Mouse (Mus musculus) small intestine, adult 2 months (tissue): ENCODE measurements around the gene 1700025C18Rik. TPM values are rescaled to one million over a fixed set of nuclear protein-coding genes. Genes with fewer than 3 reads are reported as not detected.

ENCODE experiments used
- H3K27ac ChIP-seq: fragments of 200-500 bp; 2 replicates; pipeline ENCODE4 v1.5.1; 2012; ENCODE audit warnings: low read depth, low read length, control low read depth, inconsistent platforms; ENCODE audit not compliant: insufficient read depth
- H3K27me3 ChIP-seq: fragments of 200-500 bp; 2 replicates; pipeline ENCODE4 v1.6.1; 2012; ENCODE audit warnings: mild to moderate bottlenecking, moderate library complexity, low read length, inconsistent platforms; ENCODE audit not compliant: control insufficient read depth, insufficient read depth
- H3K36me3 ChIP-seq: fragments of 200-500 bp; 2 replicates; pipeline ENCODE4 v1.6.1; 2012; ENCODE audit warnings: mild to moderate bottlenecking, low read length, control low read depth, inconsistent platforms; ENCODE audit not compliant: control insufficient read depth, insufficient read depth
- H3K4me1 ChIP-seq: fragments of 200-500 bp; 2 replicates; pipeline ENCODE4 v1.6.1; 2012; ENCODE audit warnings: low read length, inconsistent platforms, mixed read lengths; ENCODE audit not compliant: control insufficient read depth, insufficient read depth, insufficient read length
- H3K4me3 ChIP-seq: fragments of 200-500 bp; 2 replicates; pipeline ENCODE4 v1.5.1; 2012; ENCODE audit warnings: low read depth, mild to moderate bottlenecking, control low read depth, inconsistent platforms, low read length, moderate library complexity
- CTCF ChIP-seq: fragments of 200-500 bp; IDR thresholded peaks from 2 replicates; pipeline ENCODE4 v1.5.1; 2012; ENCODE audit warnings: low read depth, mild to moderate bottlenecking, control low read depth, inconsistent platforms, low read length, moderate library complexity, mixed read lengths; ENCODE audit not compliant: insufficient replicate concordance, insufficient read length; ENCODE audit errors: extremely low read depth
- POLR2A ChIP-seq: fragments of 200-500 bp; IDR thresholded peaks from 2 replicates; pipeline ENCODE4 v1.6.1; 2012; ENCODE audit warnings: low read depth, mild to moderate bottlenecking, control low read depth, inconsistent platforms, low read length, moderate library complexity
- WGBS: fragments of 180-500 bp; shearing (Covaris S2); methylation state at CpG from one replicate; pipeline ENCODE4 v1.1.7; 2018; 5-methylcytosine and 5-hydroxymethylcytosine counted together
- polyA plus RNA-seq: library from polyadenylated mRNA; depleted of rRNA; stranded (reverse); fragments of >200 nt; gene quantifications from 2 replicates; pipeline ENCODE4 v1.2.3, GENCODE M21; 2012

1700025C18Rik gene
- polyA plus RNA-seq, 1 experiment = not detected

DNA sequence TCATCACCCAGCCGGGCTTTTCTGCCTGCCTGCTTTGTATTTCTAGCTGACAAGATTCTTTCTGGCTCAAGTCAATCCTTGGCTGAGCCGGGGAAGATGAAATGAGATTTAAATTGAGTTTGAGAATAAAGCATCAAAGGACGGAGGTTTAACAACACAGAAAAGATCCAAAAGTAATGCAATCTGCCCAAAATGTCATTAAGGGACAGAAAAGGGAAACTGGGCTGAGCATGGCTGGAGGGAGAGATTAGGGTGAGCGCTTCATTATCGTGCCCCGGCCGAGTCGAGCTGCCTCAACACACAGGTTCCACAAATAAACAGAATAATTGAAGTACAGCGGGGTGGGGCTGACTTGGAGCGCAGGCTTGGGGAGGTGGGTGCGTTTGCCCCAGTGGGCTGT, 39.0 kb downstream of the 1700025C18Rik start:
- 36% methylated on average over 11 of the region's 11 CpGs for WGBS
- TF ChIP-seq POLR2A = no peak
- TF ChIP-seq CTCF = no peak
- Histone ChIP-seq H3K4me1 (peaks cover 3% of the 10 kb centered on the region; the same call in 1 of the 2 replicates), H3K4me3 (no peak overlapping the region), H3K27ac (no peak overlapping the region), H3K27me3 (no peaks in the 10 kb centered on the region; the same call in 1 of the 2 replicates), H3K36me3 (no peaks in the 10 kb centered on the region)

DNA sequence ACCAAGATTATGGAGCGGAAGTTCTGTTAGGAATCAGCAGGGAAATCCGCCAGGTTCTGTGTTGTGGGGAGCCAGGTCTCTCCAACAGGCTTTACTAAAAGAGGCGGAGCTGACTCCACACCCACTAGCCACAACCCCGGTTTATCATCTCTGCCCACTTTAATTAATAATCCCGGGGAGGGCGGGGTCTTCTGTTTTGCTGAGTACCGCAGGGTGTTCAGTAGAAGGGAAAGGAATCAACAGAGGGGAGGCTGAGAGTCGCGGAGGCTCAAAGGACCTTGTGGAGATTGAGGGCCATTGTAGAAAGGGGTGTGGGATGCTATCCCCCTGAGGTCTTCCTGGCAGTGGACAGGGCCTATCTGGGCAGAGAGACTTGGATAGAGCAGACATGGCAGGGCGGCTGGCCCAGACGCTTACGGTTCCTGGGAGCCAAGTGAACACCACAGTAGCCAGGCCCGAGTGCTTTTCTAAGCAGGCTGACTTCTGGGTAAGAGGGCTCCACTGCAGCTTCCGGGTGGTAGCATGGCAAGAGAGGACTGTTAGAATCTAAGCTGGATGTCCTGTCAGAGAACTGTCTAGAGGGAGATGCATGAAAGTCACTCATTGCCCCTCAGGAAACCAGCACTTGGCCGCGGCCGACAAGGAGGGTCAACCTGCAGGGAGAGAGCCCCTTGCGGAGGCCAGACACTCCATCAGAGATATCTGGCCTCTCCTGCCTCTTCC, 39.6 kb downstream of the 1700025C18Rik start:
- Histone ChIP-seq H3K4me1 (peaks cover 3% of the 10 kb centered on the region; the same call in 1 of the 2 replicates), H3K27ac (no peak overlapping the region), H3K27me3 (no peaks in the 10 kb centered on the region; the same call in 1 of the 2 replicates), H3K4me3 (no peak overlapping the region), H3K36me3 (no peaks in the 10 kb centered on the region)
- TF ChIP-seq POLR2A = no peak
- no peak for TF ChIP-seq CTCF
- WGBS = 66% methylated on average over 18 of the region's 18 CpGs

DNA sequence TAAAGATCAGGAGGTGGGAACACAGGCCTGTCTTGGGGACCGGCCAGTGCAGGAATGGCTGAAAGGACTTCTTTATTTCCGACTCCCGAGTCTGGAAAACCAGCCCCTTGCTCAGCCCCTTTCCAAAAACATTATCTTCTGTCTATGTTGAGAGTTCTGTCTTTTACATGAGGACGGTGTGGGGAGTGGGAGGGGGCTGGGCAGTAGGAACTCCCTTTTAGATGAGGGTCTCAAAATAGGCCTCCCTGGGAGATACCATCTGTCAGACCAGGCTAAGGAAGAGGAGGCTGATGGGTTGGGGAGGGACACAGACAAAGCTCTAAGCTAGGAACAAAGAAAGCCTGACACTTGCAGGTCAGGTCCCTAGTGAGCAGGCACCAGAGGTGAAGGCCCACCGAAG, 41.5 kb downstream of the 1700025C18Rik start:
- 78% methylated on average over 5 of the region's 5 CpGs for WGBS
- Histone ChIP-seq H3K36me3 (no peaks in the 10 kb centered on the region), H3K4me1 (no peaks in the 10 kb centered on the region), H3K27ac (no peak overlapping the region), H3K4me3 (no peak overlapping the region), H3K27me3 (no peaks in the 10 kb centered on the region)
- TF ChIP-seq CTCF = no peak
- no peak for TF ChIP-seq POLR2A

DNA sequence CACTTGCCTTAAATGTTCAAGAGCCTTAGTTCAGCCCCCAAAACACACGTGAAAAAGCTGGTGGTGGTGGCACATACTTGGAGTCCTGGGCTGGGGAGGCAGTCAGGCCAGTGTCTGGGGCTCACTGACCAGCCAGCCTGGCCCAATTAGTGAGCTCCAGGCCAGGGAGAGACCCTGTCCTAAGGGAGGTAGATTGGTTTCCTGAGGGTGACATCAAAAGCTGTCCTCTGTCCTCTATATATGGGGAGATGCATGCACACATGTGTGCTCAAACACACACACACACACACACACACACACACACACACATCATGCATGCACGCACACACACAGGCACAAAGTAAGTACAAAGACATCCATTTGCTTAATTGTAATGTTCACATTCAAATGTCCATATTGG, 46.8 kb downstream of the 1700025C18Rik start:
- WGBS = 65% methylated on average over 2 of the region's 2 CpGs
- no peak overlapping the region for H3K27ac ChIP-seq
- H3K27me3 ChIP-seq = no peaks in the 10 kb centered on the region
- no peaks in the 10 kb centered on the region for H3K36me3 ChIP-seq
- TF ChIP-seq CTCF (no peak), POLR2A (no peak)
- peaks cover 3% of the 10 kb centered on the region; the same call in 1 of the 2 replicates for H3K4me1 ChIP-seq
- H3K4me3 ChIP-seq = no peak overlapping the region

DNA sequence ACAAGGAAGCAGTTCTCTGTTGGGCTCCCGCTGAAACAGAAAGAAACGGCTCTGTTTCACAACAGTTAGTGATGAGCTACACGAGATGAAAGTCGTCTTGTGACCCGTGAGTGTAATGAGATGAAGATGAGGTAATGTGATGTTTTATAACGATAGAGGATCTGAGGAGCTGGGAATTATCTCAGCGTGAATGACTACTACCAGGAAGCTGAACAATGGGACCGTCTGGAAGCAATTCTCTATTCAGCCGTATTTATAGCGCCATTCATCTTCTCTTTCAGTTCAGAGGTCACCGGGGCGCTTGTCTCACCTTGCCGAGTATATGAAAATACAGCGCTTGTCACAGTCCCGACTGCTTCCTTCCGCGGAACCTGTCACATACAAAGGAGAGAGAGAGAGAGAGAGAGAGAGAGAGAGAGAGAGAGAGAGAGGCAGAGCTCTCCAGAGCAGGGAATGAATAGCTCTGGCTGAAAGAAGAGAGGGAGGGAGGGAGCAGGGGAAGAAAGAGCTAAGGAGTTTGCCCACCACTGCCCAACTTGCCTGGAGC, 47.4 kb downstream of the 1700025C18Rik start:
- Histone ChIP-seq H3K36me3 (no peaks in the 10 kb centered on the region), H3K4me1 (peaks cover 3% of the 10 kb centered on the region; the same call in 1 of the 2 replicates), H3K27me3 (no peaks in the 10 kb centered on the region), H3K4me3 (no peak overlapping the region), H3K27ac (no peak overlapping the region)
- WGBS = 1% methylated on average over 17 of the region's 17 CpGs
- TF ChIP-seq POLR2A (no peak), CTCF (no peak)

DNA sequence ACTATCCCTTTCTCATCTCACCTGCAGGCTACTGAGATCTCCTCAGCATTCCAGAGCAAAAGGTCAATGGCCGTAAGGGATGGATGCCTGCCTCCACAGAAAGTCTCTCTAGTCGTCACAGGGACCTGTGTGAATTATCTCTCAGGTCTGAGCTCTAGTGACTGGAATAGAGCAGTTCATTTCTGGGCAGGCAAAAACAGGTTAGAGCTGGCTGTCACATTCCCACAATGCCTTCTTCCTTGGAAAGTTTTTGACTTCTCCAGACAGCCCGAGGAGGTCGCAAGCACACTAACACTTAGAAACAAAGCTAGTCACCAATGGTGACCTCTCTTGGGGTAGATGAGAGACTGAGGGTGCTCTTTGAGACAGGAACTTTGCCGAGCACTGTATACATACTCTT, 48.4 kb downstream of the 1700025C18Rik start:
- Histone ChIP-seq H3K27me3 (no peaks in the 10 kb centered on the region), H3K4me3 (no peak overlapping the region), H3K4me1 (peaks cover 3% of the 10 kb centered on the region; the same call in 1 of the 2 replicates), H3K27ac (no peak overlapping the region), H3K36me3 (no peaks in the 10 kb centered on the region)
- TF ChIP-seq CTCF (no peak), POLR2A (no peak)
- 86% methylated on average over 5 of the region's 5 CpGs for WGBS

DNA sequence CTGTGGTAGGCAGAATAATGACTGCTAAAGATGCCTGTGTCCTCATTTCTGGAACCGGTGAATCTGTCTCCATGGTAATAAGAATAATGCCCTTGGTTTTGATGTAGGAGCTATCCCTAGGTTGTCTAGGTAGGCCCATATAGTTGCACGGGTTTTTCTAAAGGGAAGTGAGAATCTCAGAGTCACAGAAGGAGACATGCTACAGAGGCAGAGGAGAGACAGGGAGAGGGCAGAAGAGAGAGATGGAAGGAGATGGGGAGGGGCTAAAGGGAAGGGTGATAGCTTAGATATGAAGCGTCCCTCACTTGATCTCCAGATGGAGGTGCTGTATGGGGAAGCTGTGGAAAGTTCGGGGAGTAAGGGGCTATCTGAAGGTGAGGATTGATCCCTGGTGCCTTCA, 53.1 kb downstream of the 1700025C18Rik start:
- no peak for TF ChIP-seq CTCF
- TF ChIP-seq POLR2A = no peak
- Histone ChIP-seq H3K4me1 (no peaks in the 10 kb centered on the region), H3K4me3 (no peak overlapping the region), H3K27ac (no peak overlapping the region), H3K36me3 (no peaks in the 10 kb centered on the region), H3K27me3 (no peaks in the 10 kb centered on the region)
- WGBS = 54% methylated on average over 4 of the region's 4 CpGs
